Mouse (Mus musculus) gastrocnemius, postnatal 36 days (tissue): ENCODE data around the gene Urgcp. TPM values are rescaled to one million over a fixed set of nuclear protein-coding genes. Genes with fewer than 3 reads are reported as not detected.

ENCODE experiments used
- DNase-seq, 2 experiments: peaks; one replicate each; pipeline ENCODE4 v3.0.0; 2022
- intact Hi-C: fragments of 180-260 bp; cut with DNase I; formaldehyde crosslinking; loops from one replicate; pipeline ENCODE4 v1.15.1; 2025
- total RNA-seq, 2 experiments: library from RNA; stranded (reverse); gene quantifications; 2 replicates each; pipeline ENCODE4 v1.2.3; 2021

Urgcp gene
- total RNA-seq, 2 experiments from 2014 or later, result 39.1 to 40.1 TPM

DNA sequence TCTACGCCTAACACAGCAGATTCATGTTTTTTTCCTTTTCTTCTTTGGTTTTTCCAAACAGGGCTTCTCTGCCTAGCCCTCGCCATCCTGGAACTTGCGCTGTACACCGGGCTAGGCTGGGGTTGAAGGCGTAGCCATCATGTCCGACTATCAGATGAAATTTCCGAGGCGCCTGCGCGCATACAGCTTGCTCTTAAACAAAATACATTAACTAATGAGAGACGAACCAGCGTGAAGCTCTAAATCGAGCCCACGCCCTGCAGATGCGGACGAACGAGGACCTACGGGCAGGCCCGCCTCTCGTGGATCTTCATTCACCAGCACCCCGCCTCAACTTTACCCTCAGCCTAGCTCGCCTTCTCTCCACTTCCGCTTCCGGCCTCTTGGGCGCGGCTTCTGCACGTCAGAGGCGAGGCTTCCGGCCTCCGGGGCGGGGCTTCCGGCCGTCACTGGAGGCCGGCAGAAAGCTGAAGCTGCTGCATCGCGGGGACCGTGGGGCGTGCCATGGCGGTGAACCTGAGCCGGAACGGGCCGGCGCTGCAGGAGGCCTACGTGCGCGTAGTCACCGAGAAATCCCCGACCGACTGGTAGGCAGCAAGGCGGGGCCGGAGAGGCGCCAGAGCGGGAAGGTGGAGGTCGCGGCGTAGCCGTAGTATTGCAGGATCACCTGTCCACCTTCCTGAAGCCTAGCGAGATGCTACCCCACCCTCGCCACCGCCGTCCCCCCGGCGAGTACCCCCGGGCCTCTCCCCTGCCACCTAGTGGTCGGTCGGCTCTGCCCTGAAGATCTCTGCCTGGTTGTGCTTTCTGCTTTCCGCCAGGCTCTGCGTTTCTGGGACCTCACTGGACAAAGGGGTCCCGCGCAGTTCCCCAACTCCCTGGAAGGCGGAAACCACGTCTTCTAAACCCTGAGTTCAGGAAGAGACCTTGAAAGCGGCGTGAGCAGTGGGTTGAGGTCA is 26.2 kb upstream of the Urgcp start, which contains the start of gene Dbnl:
TSS of gene Dbnl (plus strand) at position 433 of the 959 bp plus-strand sequence.
- intact Hi-C loops, result loop anchor here (5.0 kb wide), 1 partner anchor 301 kb away; no protein-coding TSS in a partner anchor

GRCm38 (mm10) chr11:5787671-5788055 is 25.5 kb upstream of the Urgcp start:
- intact Hi-C loops, result loop anchor here (5.0 kb wide), 1 partner anchor 300 kb away; no protein-coding TSS in a partner anchor

More for the DNA sequence above, 26.2 kb upstream of the Urgcp start, which contains the start of gene Dbnl:
- DNase-seq, result peak; percentile 93

GRCm38 (mm10) chr11:5785732-5786131 is 23.6 kb upstream of the Urgcp start:
- DNase-seq, result no peak
- intact Hi-C loops, result loop anchor here (5.0 kb wide), 1 partner anchor 298 kb away; no protein-coding TSS in a partner anchor

More at GRCm38 (mm10) chr11:5787671-5788055, 25.5 kb upstream of the Urgcp start:
- DNase-seq, result no peak

DNA sequence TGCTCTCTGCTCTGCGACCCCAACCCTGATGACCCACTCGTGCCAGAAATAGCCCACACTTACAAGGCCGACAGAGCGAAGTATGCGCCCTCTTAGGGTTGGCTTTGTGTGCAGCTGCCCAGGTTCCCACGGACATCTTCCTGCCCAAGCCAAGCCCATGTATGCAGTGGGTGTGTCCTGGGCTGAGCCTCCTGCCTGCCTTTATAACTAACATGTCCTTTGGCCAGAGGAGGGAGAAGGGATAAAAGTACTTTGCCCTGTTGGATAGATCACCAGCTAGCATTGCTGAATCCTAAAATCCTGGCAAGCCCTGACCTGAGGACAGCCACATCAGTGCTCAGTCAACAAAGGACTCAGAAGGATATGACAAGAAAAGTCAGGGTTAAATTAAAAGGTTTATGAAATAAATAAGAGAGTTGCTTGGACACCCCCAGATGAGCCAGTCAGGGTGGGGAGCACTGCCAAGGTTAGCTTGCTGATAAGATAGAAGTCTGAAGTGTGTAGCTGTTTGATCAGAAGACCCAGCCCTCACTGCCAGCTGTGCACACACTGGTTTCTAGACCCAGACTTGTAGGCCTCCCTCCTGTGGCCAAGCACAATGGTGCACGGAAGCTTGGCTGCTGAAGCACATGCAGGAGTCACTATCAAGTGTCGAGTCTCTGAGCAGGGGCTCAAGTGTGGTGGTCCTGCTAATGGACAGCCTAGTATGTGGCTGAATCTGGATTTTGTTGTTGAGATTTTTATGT is 20.2 kb upstream of the Urgcp start:
- intact Hi-C loops, result loop anchor here (5.0 kb wide), 1 partner anchor 75 kb away; no protein-coding TSS in a partner anchor
- DNase-seq, result no peak

DNA sequence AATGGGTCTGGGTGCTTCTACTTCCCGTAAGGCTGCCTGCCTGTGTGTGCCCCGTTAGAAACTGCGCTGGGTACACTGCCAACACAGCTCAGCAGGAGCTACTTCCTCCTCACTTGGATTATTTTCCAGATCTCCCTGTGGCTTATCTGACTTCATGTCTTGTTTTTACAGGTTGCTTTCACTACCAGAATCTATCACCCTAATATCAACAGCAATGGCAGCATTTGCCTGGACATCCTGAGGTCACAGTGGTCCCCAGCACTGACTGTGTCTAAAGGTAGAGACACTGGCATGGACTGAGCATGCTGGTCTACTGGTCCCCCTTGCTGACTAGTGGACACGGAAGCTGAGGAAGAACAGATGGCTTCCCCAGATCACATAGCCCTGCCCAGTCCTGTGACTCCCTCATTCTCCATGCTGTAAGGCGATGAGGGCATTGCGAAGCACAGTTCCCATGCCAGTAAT is 17.9 kb upstream of the Urgcp start:
- intact Hi-C loops, result loop anchor here (5.0 kb wide), 1 partner anchor 73 kb away; no protein-coding TSS in a partner anchor
- DNase-seq, result no peak

- intact Hi-C loops, result no loop called here
- no peak for DNase-seq
Observed at GRCm38 (mm10) chr11:5778481-5778880, 16.3 kb upstream of the Urgcp start.

DNA sequence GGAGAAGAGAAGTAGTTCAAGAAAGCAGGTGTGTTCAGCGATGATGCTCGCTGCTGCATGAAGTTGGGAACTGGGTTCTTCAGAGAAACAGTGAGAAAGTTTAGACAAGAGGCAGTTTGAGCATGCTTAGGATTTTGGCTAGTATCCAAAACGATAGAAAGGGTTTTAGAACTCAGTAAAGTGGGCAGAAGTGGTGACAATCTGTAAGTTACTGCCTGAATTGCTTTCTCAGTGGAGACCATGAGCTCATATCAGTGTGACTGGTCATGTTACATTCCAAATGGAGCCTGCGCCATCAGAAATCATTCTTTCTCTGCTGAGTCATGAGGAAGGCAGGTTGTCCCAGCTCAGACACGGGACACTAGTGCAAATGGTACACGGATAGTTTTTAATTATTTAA is 3.8 kb upstream of the Urgcp start:
- intact Hi-C loops, result no loop called here
- DNase-seq, result no peak

GRCm38 (mm10) chr11:5762633-5762982 is 432 bp upstream of the Urgcp start:
- intact Hi-C loops, result no loop called here
- DNase-seq, result no peak

DNA sequence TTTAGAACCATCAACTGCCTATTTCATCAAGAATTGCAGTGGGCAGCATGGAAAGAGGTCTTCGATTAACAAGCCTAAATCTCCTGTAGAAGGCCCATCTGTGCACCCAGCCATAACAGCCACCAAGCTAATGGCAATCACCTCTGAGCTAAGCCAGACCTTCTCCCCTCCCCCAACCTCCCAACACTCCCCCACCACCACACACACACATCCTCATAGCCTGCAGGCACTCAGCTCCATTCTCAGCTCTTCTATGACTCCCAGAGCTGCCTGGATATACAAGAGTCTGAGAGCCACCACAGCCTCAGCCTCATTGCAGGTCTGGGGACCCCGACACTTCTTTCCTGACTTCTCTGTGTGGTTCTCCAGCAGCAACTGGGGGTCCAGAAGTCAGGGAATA is 8.4 kb downstream of the Urgcp start:
- intact Hi-C loops, result no loop called here
- DNase-seq, result no peak

GRCm38 (mm10) chr11:5744951-5745350 is 17.2 kb downstream of the Urgcp start:
- no peak for DNase-seq
- intact Hi-C loops, result no loop called here

GRCm38 (mm10) chr11:5742106-5742505 is 20.1 kb downstream of the Urgcp start:
- intact Hi-C loops, result no loop called here
- no peak for DNase-seq

GRCm38 (mm10) chr11:5740965-5741627 is 21.1 kb downstream of the Urgcp start:
- intact Hi-C loops, result no loop called here
- DNase-seq, result peak; percentile 73 to 75

- intact Hi-C loops, result no loop called here
- no peak for DNase-seq
Observed at GRCm38 (mm10) chr11:5740599-5740964, 21.6 kb downstream of the Urgcp start.

GRCm38 (mm10) chr11:5739846-5740245 is 22.3 kb downstream of the Urgcp start:
- intact Hi-C loops, result no loop called here
- DNase-seq, result no peak

DNA sequence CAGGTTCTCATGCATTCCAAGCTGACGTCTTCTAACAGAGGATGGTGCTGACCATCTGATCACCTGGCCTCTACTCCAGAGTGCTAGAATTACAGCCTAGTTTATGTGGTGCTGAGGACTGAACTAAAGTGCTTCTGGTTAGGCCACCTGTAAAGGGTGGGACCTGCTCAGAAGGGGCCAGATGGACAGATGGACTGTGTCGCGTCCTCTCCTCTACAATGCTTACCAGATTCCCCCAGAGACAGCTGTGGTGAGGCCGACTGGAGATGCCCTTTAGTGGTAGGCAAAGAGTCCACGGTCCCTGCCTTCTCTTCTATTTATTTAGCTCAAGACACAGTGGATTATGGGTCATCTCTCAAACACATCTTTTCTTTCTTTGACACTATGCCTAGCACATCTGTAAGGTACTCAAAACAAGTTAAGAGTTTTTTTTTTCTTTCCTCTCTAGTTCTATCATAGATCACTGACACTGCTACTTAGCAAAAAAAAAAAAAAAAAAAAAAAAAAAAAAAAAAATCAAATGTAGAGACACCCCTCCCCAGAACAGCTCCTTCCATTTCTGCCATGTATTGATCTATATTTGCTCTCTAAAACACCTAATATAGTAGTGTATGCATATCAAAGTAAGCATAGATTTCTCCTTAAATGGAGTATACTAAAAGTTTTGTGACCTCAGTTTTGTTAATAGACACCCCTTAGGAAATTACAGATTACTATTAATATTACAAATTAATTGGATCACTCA is 23.1 kb downstream of the Urgcp start:
- DNase-seq, result no peak
- intact Hi-C loops, result no loop called here

DNA sequence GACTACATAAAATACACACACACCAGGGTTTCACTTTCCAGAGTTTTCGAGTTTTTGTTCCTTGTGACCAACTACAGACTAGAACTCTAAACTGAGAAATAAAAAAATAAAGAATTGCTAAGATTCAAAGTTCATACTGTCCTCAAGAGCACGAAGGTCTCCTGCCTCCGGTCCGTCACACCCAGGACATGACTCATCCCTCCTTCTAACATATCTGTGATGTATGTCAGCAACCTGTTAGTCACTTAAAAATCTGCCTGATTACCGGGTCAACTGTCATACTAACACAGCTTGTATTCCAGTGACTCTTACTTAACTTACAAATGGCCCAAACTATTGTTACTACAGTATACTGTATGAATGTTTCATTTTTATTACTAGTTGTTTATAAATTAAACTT is 25.0 kb downstream of the Urgcp start:
- intact Hi-C loops, result no loop called here

GRCm38 (mm10) chr11:5734323-5734722 is 27.9 kb downstream of the Urgcp start:
- no peak for DNase-seq
- intact Hi-C loops, result no loop called here

More for the DNA sequence above, 25.0 kb downstream of the Urgcp start:
- no peak for DNase-seq

DNA sequence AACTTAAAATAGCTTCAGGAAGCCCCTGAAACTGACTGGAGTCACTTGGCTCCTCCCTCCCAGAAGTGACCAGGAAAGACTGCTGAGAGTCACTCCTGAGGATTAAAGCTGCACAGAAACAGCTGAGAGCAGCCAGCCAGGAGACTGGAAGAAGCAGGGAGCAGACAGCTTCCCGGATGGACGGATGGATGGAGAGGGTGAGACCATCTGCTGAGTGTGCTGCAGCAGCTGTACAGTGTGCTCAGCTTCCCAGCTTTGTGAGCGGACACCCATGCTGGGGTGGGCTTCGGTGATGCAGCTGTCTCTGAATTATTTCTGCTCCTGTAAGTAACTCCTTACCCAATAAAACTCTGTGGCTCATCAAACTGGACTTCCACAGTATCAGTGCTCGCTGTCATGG is 29.8 kb downstream of the Urgcp start:
- DNase-seq, result no peak
- intact Hi-C loops, result no loop called here

DNA sequence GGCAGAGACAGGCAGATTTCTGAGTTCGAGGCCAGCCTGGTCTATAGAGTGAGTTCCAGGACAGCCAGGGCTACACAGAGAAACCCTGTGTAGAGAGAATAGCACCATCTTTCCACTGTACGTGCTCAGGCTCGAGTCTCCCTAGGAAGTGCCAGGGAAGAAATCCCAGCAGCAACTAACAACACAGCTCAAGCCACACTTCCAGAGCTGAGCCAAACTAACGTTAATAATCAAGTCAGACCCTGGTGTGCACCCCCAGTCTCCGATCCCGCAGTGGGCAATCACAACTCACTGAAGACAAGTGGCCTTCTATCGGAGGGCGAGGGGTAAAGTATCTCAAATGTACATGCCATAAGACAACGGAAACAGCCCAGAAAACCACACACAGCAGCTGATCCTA is 32.6 kb downstream of the Urgcp start:
- DNase-seq, result no peak
- intact Hi-C loops, result no loop called here
